20 mouse cellular contexts compared by ENCODE assay signal in genomic region chr6:90635611-90636010, GRCm38 (mm10).
"Had no signal": no experiment of that assay in that cellular context is flagged by ENCODE, and none has a peak within 500 bp of the region (broad histone marks: within the 10 kb centered on the region; RNA-seq: fewer than 3 reads in every experiment).

No protein-coding gene starts in this region.

- H3K36me3 ChIP-seq: lung, embryonic 15.5 days; midbrain, embryonic 10.5 days; midbrain, embryonic 12.5 days; neural tube, embryonic 15.5 days had no signal

- DNase-seq: liver, postnatal 0 days; lung, adult 2 months; lung, postnatal 10 days; lung, postnatal 4 days; midbrain, embryonic 14.5 days; retina, postnatal 1 day; right cerebral cortex, adult 18-20 months; right cerebral cortex, postnatal 25 days; right cerebral cortex, postnatal 4 days; spleen, adult 18-20 months; thymus, adult 2 months; thymus, postnatal 25 days; thymus, postnatal 4 days had no signal

- H3K27ac ChIP-seq: liver, embryonic 15.5 days; lung, embryonic 15.5 days; midbrain, embryonic 10.5 days; midbrain, embryonic 12.5 days; neural tube, embryonic 13.5 days; neural tube, embryonic 15.5 days had no signal

- H3K4me2 ChIP-seq: liver, embryonic 15.5 days; lung, embryonic 15.5 days; midbrain, embryonic 12.5 days; neural tube, embryonic 13.5 days; neural tube, embryonic 15.5 days had no signal

- H3K4me3 ChIP-seq: liver, embryonic 15.5 days; lung, embryonic 15.5 days; midbrain, embryonic 10.5 days; midbrain, embryonic 12.5 days; myocyte; neural tube, embryonic 13.5 days; neural tube, embryonic 15.5 days had no signal

- H3K4me1 ChIP-seq: lung, embryonic 15.5 days; midbrain, embryonic 12.5 days; neural tube, embryonic 13.5 days; neural tube, embryonic 15.5 days had no signal

- ATAC-seq: liver, postnatal 0 days had no signal

- H3K9me3 ChIP-seq: liver, embryonic 15.5 days; lung, embryonic 15.5 days; midbrain, embryonic 10.5 days; midbrain, embryonic 12.5 days; neural tube, embryonic 13.5 days; neural tube, embryonic 15.5 days had no signal

- H3K27me3 ChIP-seq: liver, embryonic 15.5 days; lung, embryonic 15.5 days; midbrain, embryonic 12.5 days; neural tube, embryonic 13.5 days; neural tube, embryonic 15.5 days had no signal

- H3K9ac ChIP-seq: liver, embryonic 15.5 days; liver, postnatal 0 days; lung, embryonic 15.5 days; midbrain, embryonic 12.5 days; neural tube, embryonic 13.5 days; neural tube, embryonic 15.5 days had no signal
